Mouse (Mus musculus): ENCODE measurements around the gene Galr3. TPM values are rescaled to one million over a fixed set of nuclear protein-coding genes. Genes with fewer than 3 reads are reported as not detected.
A peak's percentile ranks its signal among the peaks of the same experiment; 100 is the strongest.

Gene Galr3
- polyA plus RNA-seq, 1 experiment, result not detected

DNA sequence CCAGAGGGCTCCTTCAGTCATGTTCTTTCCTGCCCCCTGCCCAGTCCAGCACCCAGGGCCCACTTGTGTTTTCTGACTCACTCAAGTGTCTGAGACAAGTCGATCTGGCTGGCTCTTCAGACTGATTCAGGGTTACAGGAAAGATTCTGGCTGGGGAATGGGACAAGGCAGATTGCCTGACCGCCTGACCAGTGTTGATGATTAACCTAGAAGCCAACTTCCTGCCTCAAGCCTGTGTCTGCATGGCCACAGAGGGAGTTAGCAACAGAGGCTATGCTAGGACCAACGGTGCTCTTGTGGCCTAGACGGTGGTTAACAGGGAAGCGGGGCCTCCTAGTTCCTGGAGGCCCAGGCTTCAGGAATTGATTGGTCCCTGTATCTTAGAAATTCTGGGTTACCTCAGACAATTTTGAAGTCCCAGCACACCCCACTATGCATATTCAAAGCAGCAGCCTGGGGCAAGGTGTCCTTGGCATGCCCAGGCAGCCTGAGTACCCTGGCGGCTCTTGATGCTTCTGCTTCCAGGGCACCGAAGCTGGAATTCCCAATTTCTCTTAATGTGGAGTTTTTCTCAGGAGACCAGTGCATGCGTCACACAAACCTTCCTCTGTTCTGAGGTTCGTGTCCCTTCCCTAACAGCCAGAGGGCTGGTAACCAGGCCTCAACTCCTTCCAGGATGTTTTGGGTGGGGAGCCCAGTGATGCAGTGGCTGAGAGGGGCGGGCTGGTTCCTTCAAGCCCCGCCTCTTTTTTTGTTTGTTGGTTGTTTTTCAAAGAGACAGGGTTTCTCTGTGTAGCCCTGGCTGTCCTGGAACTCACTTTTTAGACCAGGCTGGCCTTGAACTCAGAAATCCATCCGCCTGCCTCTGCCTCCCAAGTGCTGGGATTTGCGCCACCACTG, 10.0 kb downstream of the Galr3 start:
- Histone ChIP-seq H3K4me1 (ENCODE audit: control insufficient read depth, insufficient read depth, low read length) (no peaks in the 10 kb centered on the region), H3K27ac (ENCODE audit: insufficient read depth, low read depth, low read length) (no peak overlapping the region), H3K4me3 (ENCODE audit: insufficient read depth, low read length) (no peak overlapping the region)
- TF ChIP-seq POLR2A (IDR thresholded peaks at IDR 0.05; ENCODE audit: borderline replicate concordance, low read depth, low read length) (no peak), CTCF (IDR thresholded peaks at IDR 0.05; ENCODE audit: low read depth, low read length) (no peak)

DNA sequence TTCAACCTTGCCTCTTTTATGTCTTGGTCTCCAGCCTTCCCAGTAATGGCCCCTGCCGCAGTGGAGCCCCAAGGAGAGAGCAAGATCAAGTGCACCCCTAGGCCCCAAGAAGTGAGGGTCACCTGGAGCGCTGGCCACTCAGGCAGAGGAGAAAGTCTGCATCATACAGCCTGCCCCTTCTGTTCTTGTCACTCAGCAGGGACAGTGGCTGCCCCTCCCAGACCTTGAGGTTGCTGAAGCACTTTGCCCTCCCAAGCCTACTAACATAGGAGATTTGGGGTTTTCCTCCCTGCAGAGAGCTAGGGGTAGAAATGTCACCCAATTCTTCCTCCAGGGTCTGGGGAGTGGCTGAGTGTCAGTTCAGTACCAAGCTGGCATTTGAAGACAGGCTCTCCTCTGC, 10.7 kb downstream of the Galr3 start:
- TF ChIP-seq CTCF (IDR thresholded peaks at IDR 0.05; ENCODE audit: low read depth, low read length), result no peak
- no peak for TF ChIP-seq POLR2A (IDR thresholded peaks at IDR 0.05; ENCODE audit: borderline replicate concordance, low read depth, low read length)
- Histone ChIP-seq H3K4me3 (ENCODE audit: insufficient read depth, low read length) (no peak overlapping the region), H3K27ac (ENCODE audit: insufficient read depth, low read depth, low read length) (no peak overlapping the region), H3K4me1 (ENCODE audit: control insufficient read depth, insufficient read depth, low read length) (no peaks in the 10 kb centered on the region)

DNA sequence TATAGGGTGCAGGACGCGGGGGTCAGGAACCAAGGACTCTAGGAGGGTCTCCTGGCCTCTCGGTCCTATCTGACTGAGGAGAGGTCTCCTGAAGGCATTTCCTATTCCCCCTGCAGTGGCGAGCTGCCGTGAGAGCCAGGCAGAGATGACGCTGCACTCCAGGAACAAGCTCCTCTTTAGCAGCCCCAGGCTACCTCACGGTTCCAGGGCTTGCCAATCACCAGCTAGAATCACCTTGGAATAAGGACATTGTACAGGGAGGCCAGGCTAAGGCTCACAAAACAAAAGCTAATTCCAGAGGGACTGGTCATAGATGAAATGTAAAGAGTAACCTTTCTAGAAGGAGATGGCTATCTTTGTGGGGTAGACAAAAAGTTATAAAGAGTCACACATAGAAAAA, 14.9 kb downstream of the Galr3 start:
- TF ChIP-seq CTCF (IDR thresholded peaks at IDR 0.05; ENCODE audit: low read depth, low read length), result no peak
- no peak for TF ChIP-seq POLR2A (IDR thresholded peaks at IDR 0.05; ENCODE audit: borderline replicate concordance, low read depth, low read length)
- no peak overlapping the region for H3K4me3 ChIP-seq (ENCODE audit: insufficient read depth, low read length)
- no peak overlapping the region for H3K27ac ChIP-seq (ENCODE audit: insufficient read depth, low read depth, low read length)
- no peaks in the 10 kb centered on the region for H3K4me1 ChIP-seq (ENCODE audit: control insufficient read depth, insufficient read depth, low read length)

DNA sequence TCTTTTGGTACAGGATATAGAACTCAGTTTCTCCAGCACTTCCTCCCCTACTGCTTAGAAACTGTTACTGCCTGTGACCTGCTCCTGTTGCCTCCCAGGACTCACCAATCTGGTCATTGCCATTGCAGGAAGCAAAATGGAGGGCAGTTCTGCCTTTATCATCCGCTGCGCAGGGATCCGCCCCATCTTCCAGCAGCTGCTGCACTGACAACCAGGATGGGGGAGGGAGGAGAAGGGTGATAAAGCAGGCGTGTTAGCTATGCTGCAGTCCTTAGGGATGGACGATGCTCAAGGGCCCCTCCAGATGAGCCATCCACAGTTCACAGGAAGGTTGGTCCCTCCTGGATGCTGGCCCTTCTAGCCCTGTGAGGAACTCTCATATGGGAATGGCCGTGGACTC, 16.2 kb downstream of the Galr3 start:
- Histone ChIP-seq H3K27ac (ENCODE audit: insufficient read depth, low read depth, low read length) (no peak overlapping the region), H3K4me1 (ENCODE audit: control insufficient read depth, insufficient read depth, low read length) (no peaks in the 10 kb centered on the region), H3K4me3 (ENCODE audit: insufficient read depth, low read length) (no peak overlapping the region)
- TF ChIP-seq POLR2A (IDR thresholded peaks at IDR 0.05; ENCODE audit: borderline replicate concordance, low read depth, low read length) (no peak), CTCF (IDR thresholded peaks at IDR 0.05; ENCODE audit: low read depth, low read length) (no peak)

DNA sequence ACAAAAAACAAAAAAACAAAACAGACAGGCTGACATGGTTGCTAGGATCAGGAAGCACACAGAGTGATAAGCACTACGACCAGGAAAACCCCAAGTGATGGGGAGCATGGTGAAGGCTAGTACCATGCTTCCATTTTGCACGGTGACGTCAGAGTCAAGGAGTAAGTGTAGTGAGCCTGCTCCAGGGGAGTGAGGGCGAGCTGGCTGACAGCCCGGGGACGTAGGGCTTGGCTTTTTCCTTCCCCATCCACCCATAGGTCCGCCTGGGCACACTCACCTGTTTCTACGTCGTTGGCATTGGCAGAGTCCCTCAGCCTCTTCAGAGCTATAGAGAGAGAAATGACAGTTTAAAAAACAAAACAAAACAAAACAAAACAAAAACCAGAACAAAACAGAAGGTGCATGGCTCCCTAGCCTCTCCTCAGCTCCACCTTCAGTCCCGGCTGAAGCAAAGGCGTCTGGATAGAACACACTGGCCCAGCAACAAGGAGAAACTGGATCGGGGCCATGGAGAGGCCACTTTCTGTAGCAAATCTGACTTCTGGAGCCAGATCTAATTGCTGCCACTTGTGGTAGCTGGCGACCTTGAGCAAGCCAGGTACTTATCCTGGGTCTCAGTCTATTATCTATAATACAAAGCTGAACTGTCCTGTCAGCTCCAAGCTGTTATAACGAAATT, 19.3 kb downstream of the Galr3 start:
- no peak overlapping the region for H3K27ac ChIP-seq (ENCODE audit: insufficient read depth, low read depth, low read length)
- TF ChIP-seq CTCF (IDR thresholded peaks at IDR 0.05; ENCODE audit: low read depth, low read length) (no peak), POLR2A (IDR thresholded peaks at IDR 0.05; ENCODE audit: borderline replicate concordance, low read depth, low read length) (no peak)
- peaks cover 5% of the 10 kb centered on the region for H3K4me1 ChIP-seq (ENCODE audit: control insufficient read depth, insufficient read depth, low read length)
- no peak overlapping the region for H3K4me3 ChIP-seq (ENCODE audit: insufficient read depth, low read length)

DNA sequence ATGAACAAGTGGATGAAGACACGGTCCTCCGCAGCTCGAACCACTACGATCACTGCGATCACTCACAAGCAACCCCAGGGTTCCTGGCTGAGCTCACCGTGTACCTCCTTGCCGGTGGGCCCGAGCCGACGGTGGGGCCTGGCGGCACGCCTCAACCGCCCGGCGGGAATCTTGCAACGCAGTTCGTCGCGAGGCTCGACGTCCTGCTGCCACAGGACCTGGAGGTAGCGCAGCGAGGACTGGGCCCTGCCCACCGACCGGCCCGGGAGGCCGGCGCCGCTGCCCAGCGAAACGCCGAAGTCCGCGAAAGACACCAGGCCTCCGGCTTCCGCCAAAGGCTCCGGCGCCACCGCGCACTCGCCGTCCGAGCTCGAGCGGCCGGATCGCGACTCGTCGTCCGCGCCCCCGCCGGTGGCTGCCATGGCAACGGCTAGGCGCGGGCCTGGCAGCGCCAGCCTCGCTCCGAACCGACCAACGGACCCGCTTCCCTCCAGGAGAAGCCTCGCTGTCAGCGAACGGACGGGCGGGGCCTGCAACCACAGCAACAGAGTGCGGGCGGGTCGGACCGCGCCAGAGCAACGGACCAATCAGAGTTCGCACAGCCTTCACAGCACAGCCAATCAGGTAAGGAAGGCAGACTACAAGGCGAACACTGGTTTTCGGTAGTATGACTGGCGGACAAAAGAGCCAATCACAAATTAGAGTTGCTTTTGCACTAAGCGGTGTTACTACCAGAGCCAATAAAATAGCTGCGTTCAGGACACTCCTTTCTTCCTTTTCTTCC, 20.9 kb downstream of the Galr3 start, which contains the start of gene Ankrd54:
Gene Ankrd54 (minus strand): TSS at position 518 of the 784 bp plus-strand sequence.
- H3K27ac ChIP-seq (ENCODE audit: insufficient read depth, low read depth, low read length), result peak within 1 kb of the TSS; percentile 21
- TF ChIP-seq CTCF (IDR thresholded peaks at IDR 0.05; ENCODE audit: low read depth, low read length) (no peak), POLR2A (IDR thresholded peaks at IDR 0.05; ENCODE audit: borderline replicate concordance, low read depth, low read length) (no peak)
- H3K4me1 ChIP-seq (ENCODE audit: control insufficient read depth, insufficient read depth, low read length), result peaks cover 5% of the 10 kb centered on the region
- H3K4me3 ChIP-seq (ENCODE audit: insufficient read depth, low read length), result peak within 1 kb of the TSS; percentile 84

DNA sequence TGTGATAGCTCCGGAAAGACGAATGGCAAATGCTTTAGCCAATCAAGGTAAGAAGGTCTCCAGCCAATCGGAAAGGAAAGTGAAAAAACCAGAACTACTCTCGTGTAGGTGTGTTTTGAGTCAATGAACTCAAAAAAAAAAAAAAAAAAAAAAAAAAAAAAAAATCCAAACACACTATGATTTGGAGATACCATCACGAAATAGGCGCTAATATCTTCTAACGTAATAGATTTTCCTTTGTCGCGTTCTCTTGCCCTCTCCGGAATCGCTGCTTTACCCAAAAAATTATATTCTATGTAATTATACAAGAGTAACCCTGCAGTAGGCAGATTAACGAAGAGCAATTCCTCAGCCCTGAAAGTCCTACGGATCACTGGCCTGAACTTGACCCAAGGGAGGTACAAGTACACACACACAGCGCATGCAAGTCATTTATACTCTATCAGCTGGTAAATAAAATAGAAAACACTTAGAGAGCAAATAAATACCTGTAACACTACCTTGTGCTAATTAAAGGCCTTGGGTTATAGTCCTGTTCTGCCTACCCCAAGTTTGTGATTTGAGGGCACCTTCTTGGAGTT, 21.6 kb downstream of the Galr3 start:
- Histone ChIP-seq H3K4me1 (ENCODE audit: control insufficient read depth, insufficient read depth, low read length) (peaks cover 5% of the 10 kb centered on the region), H3K27ac (ENCODE audit: insufficient read depth, low read depth, low read length) (no peak overlapping the region), H3K4me3 (ENCODE audit: insufficient read depth, low read length) (peak overlapping the region; percentile 23; the same call in 1 of the 2 replicates)
- no peak for TF ChIP-seq POLR2A (IDR thresholded peaks at IDR 0.05; ENCODE audit: borderline replicate concordance, low read depth, low read length)
- no peak for TF ChIP-seq CTCF (IDR thresholded peaks at IDR 0.05; ENCODE audit: low read depth, low read length)

DNA sequence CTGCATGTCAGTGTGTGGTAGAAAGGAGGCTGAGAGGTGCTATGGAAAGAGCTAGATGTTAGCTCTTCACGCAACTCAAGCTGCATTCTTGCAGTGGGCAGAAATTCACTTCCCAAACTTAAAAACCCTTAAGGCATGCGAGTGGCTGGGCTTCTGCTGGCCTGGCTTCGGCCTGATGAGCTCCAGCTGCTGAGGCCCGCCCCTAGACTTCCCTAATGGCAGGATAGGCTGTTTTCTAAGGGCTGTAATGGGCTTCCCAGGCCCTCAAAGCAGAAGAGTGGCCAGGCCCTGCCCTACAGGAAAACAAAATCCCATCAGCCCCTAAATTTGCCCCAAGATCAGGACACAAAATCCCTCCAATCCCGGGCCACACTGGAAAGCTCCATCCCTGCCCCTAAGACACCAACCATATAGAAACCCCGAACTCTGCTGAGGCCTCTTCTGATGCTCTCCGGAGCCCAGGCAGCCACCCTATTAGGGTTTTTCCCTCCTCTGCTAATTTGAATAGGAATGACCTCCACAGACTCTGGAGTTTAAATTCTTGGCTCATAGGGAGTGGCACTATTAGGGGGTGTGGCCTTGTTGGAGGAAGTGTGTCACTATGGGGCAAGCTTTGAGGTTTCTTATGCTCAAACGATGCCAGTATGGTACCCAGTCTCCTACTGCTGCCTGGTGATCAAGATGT, 23.5 kb downstream of the Galr3 start:
- H3K4me1 ChIP-seq (ENCODE audit: control insufficient read depth, insufficient read depth, low read length), result peaks cover 5% of the 10 kb centered on the region
- TF ChIP-seq CTCF (IDR thresholded peaks at IDR 0.05; ENCODE audit: low read depth, low read length), result no peak
- TF ChIP-seq POLR2A (IDR thresholded peaks at IDR 0.05; ENCODE audit: borderline replicate concordance, low read depth, low read length), result no peak

DNA sequence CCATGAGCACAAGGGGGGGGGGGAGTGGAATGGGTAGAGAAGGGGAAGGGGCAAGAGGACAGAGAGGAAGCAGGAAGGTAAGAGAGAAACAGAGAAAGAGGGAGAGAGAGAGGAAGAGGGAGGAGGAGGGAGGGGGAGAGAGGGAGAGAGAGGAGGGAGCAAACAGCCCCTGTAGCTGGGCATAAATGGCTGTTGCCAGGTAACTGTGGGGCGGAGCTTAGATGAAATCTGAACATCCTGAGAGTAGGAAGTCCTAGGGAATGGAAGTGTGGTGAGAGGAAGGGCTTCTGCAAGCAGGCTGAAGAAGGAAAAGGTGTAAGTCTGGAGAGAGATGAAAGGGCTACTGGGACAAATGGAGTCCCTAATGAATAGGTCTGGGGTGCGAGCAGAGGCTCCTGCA, 24.6 kb downstream of the Galr3 start:
- TF ChIP-seq CTCF (IDR thresholded peaks at IDR 0.05; ENCODE audit: low read depth, low read length), result no peak
- no peak for TF ChIP-seq POLR2A (IDR thresholded peaks at IDR 0.05; ENCODE audit: borderline replicate concordance, low read depth, low read length)
- Histone ChIP-seq H3K27ac (ENCODE audit: insufficient read depth, low read depth, low read length) (no peak overlapping the region), H3K4me1 (ENCODE audit: control insufficient read depth, insufficient read depth, low read length) (peaks cover 5% of the 10 kb centered on the region), H3K4me3 (ENCODE audit: insufficient read depth, low read length) (no peak overlapping the region)

More for the DNA sequence above, 23.5 kb downstream of the Galr3 start:
- no peak overlapping the region for H3K27ac ChIP-seq (ENCODE audit: insufficient read depth, low read depth, low read length)
- no peak overlapping the region for H3K4me3 ChIP-seq (ENCODE audit: insufficient read depth, low read length)

All from bone marrow macrophage, adult 2 months (primary cell).